Mouse (Mus musculus): ENCODE measurements around the gene Tbkbp1. TPM values are rescaled to one million over a fixed set of nuclear protein-coding genes. Genes with fewer than 3 reads are reported as not detected.
"Not testable (repeated sequence)": the region's sequence is repeated elsewhere in the genome, so short reads cannot be mapped to it uniquely, and the experiment has no call there.

Gene Tbkbp1
- 4.5 and 5.0 TPM in 2 replicates for polyA plus RNA-seq (2015; fragmentation: Nextera tagmentation; extraction: Ambion mirVana)

- peak within 1 kb of the TSS; percentile 81 for H3K9ac ChIP-seq
- WGBS: under 1% methylated on average over 25 of the region's 64 CpGs
- H3K9me3 ChIP-seq (replicated peaks): no peaks in the 10 kb centered on the region
- peaks cover 40% of the 10 kb centered on the region for H3K4me1 ChIP-seq
- peak within 1 kb of the TSS; percentile 75 for H3K4me3 ChIP-seq
- H3K4me2 ChIP-seq: peak within 1 kb of the TSS; percentile 83
- ATAC-seq: peak; percentile 64
- peak within 1 kb of the TSS; percentile 90 for H3K27ac ChIP-seq
- peaks cover 14% of the 10 kb centered on the region; the same call in 1 of the 2 replicates for H3K27me3 ChIP-seq
- peaks cover 33% of the 10 kb centered on the region for H3K36me3 ChIP-seq (ENCODE audit: poor library complexity, severe bottlenecking)
Observed at GRCm38 (mm10) chr11:97151343-97151801, at the start of gene Tbkbp1. TSS of gene Tbkbp1 (minus strand) at chr11:97151495.

GRCm38 (mm10) chr11:97199519-97199918, 48.2 kb upstream of the Tbkbp1 start:
- H3K27ac ChIP-seq: no peak overlapping the region
- H3K4me1 ChIP-seq: no peaks in the 10 kb centered on the region
- WGBS: 91% methylated on average over 6 of the region's 6 CpGs
- no peak overlapping the region for H3K4me3 ChIP-seq
- no peak overlapping the region for H3K4me2 ChIP-seq
- H3K9ac ChIP-seq: no peak overlapping the region
- H3K36me3 ChIP-seq (ENCODE audit: poor library complexity, severe bottlenecking): no peaks in the 10 kb centered on the region
- no peaks in the 10 kb centered on the region for H3K9me3 ChIP-seq (replicated peaks)
- H3K27me3 ChIP-seq: no peaks in the 10 kb centered on the region
- no peak for ATAC-seq

- H3K27me3 ChIP-seq: no peaks in the 10 kb centered on the region
- no peaks in the 10 kb centered on the region for H3K9me3 ChIP-seq (replicated peaks)
- H3K9ac ChIP-seq: no peak overlapping the region
- WGBS: 19% methylated on average over 5 of the region's 5 CpGs
- H3K27ac ChIP-seq: no peak overlapping the region
- H3K4me1 ChIP-seq: no peaks in the 10 kb centered on the region
- no peak overlapping the region for H3K4me3 ChIP-seq
- no peak overlapping the region for H3K4me2 ChIP-seq
- H3K36me3 ChIP-seq (ENCODE audit: poor library complexity, severe bottlenecking): no peaks in the 10 kb centered on the region
- no peak for ATAC-seq
Observed at GRCm38 (mm10) chr11:97198601-97199000, 47.3 kb upstream of the Tbkbp1 start.

- Histone ChIP-seq H3K4me2 (no peak overlapping the region), H3K9me3 (replicated peaks) (no peaks in the 10 kb centered on the region), H3K4me3 (no peak overlapping the region), H3K27ac (no peak overlapping the region), H3K36me3 (ENCODE audit: poor library complexity, severe bottlenecking) (no peaks in the 10 kb centered on the region), H3K9ac (no peak overlapping the region), H3K27me3 (no peaks in the 10 kb centered on the region), H3K4me1 (no peaks in the 10 kb centered on the region)
- WGBS: 77% methylated on average over 8 of the region's 8 CpGs
- ATAC-seq: no peak
Observed at GRCm38 (mm10) chr11:97197021-97197420, 45.7 kb upstream of the Tbkbp1 start.

- Histone ChIP-seq H3K4me3 (no peak overlapping the region), H3K9ac (no peak overlapping the region), H3K27ac (no peak overlapping the region), H3K36me3 (ENCODE audit: poor library complexity, severe bottlenecking) (no peaks in the 10 kb centered on the region), H3K27me3 (no peaks in the 10 kb centered on the region), H3K4me2 (no peak overlapping the region), H3K4me1 (no peaks in the 10 kb centered on the region), H3K9me3 (replicated peaks) (no peaks in the 10 kb centered on the region)
- WGBS: 74% methylated on average over 12 of the region's 12 CpGs
- no peak for ATAC-seq
Observed at GRCm38 (mm10) chr11:97196541-97196940, 45.2 kb upstream of the Tbkbp1 start.

- no peak for ATAC-seq
- Histone ChIP-seq H3K9me3 (replicated peaks) (no peaks in the 10 kb centered on the region), H3K4me2 (no peak overlapping the region), H3K36me3 (ENCODE audit: poor library complexity, severe bottlenecking) (no peaks in the 10 kb centered on the region), H3K4me1 (peaks cover 11% of the 10 kb centered on the region), H3K4me3 (no peak overlapping the region), H3K27me3 (no peaks in the 10 kb centered on the region), H3K9ac (no peak overlapping the region), H3K27ac (no peak overlapping the region)
Observed at GRCm38 (mm10) chr11:97192621-97192951, 41.3 kb upstream of the Tbkbp1 start.

- H3K4me2 ChIP-seq: no peak overlapping the region
- H3K36me3 ChIP-seq (ENCODE audit: poor library complexity, severe bottlenecking): no peaks in the 10 kb centered on the region
- no peak overlapping the region for H3K27ac ChIP-seq
- H3K4me3 ChIP-seq: no peak overlapping the region
- H3K27me3 ChIP-seq: no peaks in the 10 kb centered on the region
- H3K9me3 ChIP-seq (replicated peaks): no peaks in the 10 kb centered on the region
- 84% methylated on average over 6 of the region's 6 CpGs for WGBS
- ATAC-seq: no peak
- H3K4me1 ChIP-seq: peaks cover 11% of the 10 kb centered on the region
- H3K9ac ChIP-seq: no peak overlapping the region
Observed at GRCm38 (mm10) chr11:97191915-97192620, 40.8 kb upstream of the Tbkbp1 start.

GRCm38 (mm10) chr11:97190992-97191391, 39.7 kb upstream of the Tbkbp1 start:
- H3K4me2 ChIP-seq: no peak overlapping the region
- H3K27me3 ChIP-seq: no peaks in the 10 kb centered on the region
- no peak for ATAC-seq
- no peak overlapping the region for H3K27ac ChIP-seq
- no peak overlapping the region for H3K4me3 ChIP-seq
- no peaks in the 10 kb centered on the region for H3K36me3 ChIP-seq (ENCODE audit: poor library complexity, severe bottlenecking)
- WGBS: 89% methylated on average over 6 of the region's 6 CpGs
- H3K9ac ChIP-seq: no peak overlapping the region
- H3K4me1 ChIP-seq: peaks cover 19% of the 10 kb centered on the region
- no peaks in the 10 kb centered on the region for H3K9me3 ChIP-seq (replicated peaks)

GRCm38 (mm10) chr11:97189645-97190044, 38.4 kb upstream of the Tbkbp1 start:
- not testable (repeated sequence) for H3K9me3 ChIP-seq (replicated peaks); ATAC-seq; H3K27me3 ChIP-seq; H3K36me3 ChIP-seq (ENCODE audit: poor library complexity, severe bottlenecking)
- peak overlapping the region; percentile 91; the same call in 1 of the 2 replicates for H3K4me3 ChIP-seq
- H3K27ac ChIP-seq: peak overlapping the region; percentile 95; the same call in 1 of the 2 replicates
- 90% methylated on average over 6 of the region's 6 CpGs for WGBS
- peak overlapping the region; percentile 34; the same call in 1 of the 2 replicates for H3K9ac ChIP-seq
- peaks cover 33% of the 10 kb centered on the region for H3K4me1 ChIP-seq
- H3K4me2 ChIP-seq: peak overlapping the region; percentile 84

GRCm38 (mm10) chr11:97189231-97189630, 37.9 kb upstream of the Tbkbp1 start:
- Histone ChIP-seq H3K27ac (peak overlapping the region; percentile 95), H3K27me3 (no peaks in the 10 kb centered on the region), H3K9me3 (replicated peaks) (no peaks in the 10 kb centered on the region), H3K9ac (peak overlapping the region; percentile 34; the same call in 1 of the 2 replicates), H3K4me1 (peaks cover 37% of the 10 kb centered on the region), H3K36me3 (ENCODE audit: poor library complexity, severe bottlenecking) (peaks cover 14% of the 10 kb centered on the region), H3K4me3 (peak overlapping the region; percentile 91), H3K4me2 (peak overlapping the region; percentile 84)
- WGBS: 27% methylated on average over 3 of the region's 3 CpGs
- no peak for ATAC-seq

- H3K9me3 ChIP-seq (replicated peaks): no peaks in the 10 kb centered on the region
- H3K27ac ChIP-seq: peak overlapping the region; percentile 95
- peak overlapping the region; percentile 84 for H3K4me2 ChIP-seq
- 1% methylated on average over 15 of the region's 15 CpGs for WGBS
- H3K36me3 ChIP-seq (ENCODE audit: poor library complexity, severe bottlenecking): peaks cover 20% of the 10 kb centered on the region
- no peak for ATAC-seq
- no peaks in the 10 kb centered on the region for H3K27me3 ChIP-seq
- peaks cover 39% of the 10 kb centered on the region for H3K4me1 ChIP-seq
- H3K4me3 ChIP-seq: peak overlapping the region; percentile 91
- peak overlapping the region; percentile 79 for H3K9ac ChIP-seq
Observed at GRCm38 (mm10) chr11:97188643-97188955, 37.3 kb upstream of the Tbkbp1 start.

GRCm38 (mm10) chr11:97187764-97188642, 36.7 kb upstream of the Tbkbp1 start, which contains the start of gene Kpnb1:
TSS of gene Kpnb1 (minus strand) at chr11:97187881.
- WGBS: under 1% methylated on average over 99 of the region's 101 CpGs
- H3K4me3 ChIP-seq: peak within 1 kb of the TSS; percentile 91
- H3K9me3 ChIP-seq (replicated peaks): no peaks in the 10 kb centered on the region
- peaks cover 45% of the 10 kb centered on the region for H3K4me1 ChIP-seq
- H3K27ac ChIP-seq: peak within 1 kb of the TSS; percentile 98
- peaks cover 26% of the 10 kb centered on the region for H3K36me3 ChIP-seq (ENCODE audit: poor library complexity, severe bottlenecking)
- no peaks in the 10 kb centered on the region for H3K27me3 ChIP-seq
- peak within 1 kb of the TSS; percentile 93 for H3K9ac ChIP-seq
- ATAC-seq: peak; percentile 96
- peak within 1 kb of the TSS; percentile 84 for H3K4me2 ChIP-seq

Data from forebrain, embryonic 13.5 days (tissue).